Mouse (Mus musculus): ENCODE results near the gene Cabp4. TPM values are rescaled to one million over a fixed set of nuclear protein-coding genes. Genes with fewer than 3 reads are reported as not detected.
A peak's percentile ranks its signal among the peaks of the same experiment; 100 is the strongest.

Cabp4 gene
- polyA plus RNA-seq, 1 experiment = 0.51 TPM

DNA sequence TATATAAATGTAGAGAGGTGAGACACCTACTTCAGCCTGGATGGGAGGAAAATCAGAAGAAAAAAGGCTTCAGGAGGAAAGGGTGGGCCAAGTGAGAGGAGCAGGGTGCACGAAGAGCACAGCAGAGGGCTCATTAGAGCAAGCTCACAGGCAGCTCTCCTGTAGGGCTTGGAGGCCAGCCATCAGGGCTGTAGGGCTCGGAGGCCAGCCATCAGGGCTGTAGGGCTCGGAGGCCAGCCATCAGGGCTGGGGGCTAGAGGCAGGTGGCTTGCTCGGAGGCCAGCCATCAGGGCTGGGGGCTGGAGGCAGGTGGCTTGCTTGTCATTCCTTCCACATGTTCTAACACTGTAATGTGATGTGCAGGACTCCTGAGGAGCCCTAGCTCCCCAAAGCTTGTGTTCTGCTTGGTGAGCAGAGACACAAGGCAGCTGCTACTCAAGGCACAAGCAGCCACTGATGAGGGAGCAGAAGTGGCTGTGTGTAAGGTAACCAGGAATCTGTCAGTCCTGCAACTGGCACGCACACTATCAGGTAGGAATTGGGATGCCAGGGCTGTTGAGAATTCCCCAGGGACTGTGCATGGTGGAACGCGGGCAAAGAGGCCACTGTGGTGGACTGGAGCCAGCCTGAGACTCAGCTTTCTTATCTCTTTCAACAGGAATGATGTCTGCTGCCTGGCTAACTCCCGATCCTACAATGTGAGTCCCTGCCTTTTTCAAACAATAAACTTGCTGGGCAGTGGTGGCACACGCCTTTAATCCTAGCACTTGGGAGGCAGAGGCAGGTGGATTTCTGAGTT is 23.0 kb upstream of the Cabp4 start:
- Histone ChIP-seq H3K27me3 (replicated peaks) (no peaks in the 10 kb centered on the region), H3K36me3 (replicated peaks; ENCODE audit: low read length) (peaks cover 3% of the 10 kb centered on the region), H3K9me3 (no peaks in the 10 kb centered on the region), H3K4me3 (replicated peaks) (peak overlapping the region; percentile 24), H3K4me1 (peaks cover 84% of the 10 kb centered on the region)
- TF ChIP-seq GATA1 (IDR thresholded peaks at IDR 0.05; ENCODE audit: borderline replicate concordance, low read length) (no peak), FLI1 (IDR thresholded peaks at IDR 0.05; ENCODE audit: low read length) (no peak)

DNA sequence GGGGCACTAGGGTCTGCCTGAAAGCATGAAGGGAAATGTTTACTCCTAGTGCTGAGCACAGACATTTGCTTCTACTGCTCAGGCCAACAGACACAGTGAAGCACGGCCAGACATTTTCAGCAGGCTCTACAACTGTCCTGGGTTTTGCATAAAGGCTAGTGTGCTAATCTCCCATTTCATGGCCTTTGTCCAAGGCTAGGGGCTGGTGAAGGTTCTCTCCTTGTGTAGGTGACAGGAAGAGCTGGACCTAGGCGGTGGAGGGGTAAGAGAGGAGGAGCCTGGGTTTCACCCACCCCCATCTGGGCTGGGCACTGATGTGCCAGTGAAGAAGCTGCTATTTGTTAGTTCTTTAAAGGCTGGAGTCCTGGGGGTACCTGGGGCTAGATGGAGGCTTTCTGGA is 20.9 kb upstream of the Cabp4 start:
- Histone ChIP-seq H3K27me3 (replicated peaks) (no peaks in the 10 kb centered on the region), H3K4me1 (peaks cover 72% of the 10 kb centered on the region), H3K9me3 (no peaks in the 10 kb centered on the region), H3K4me3 (replicated peaks) (no peak overlapping the region), H3K36me3 (replicated peaks; ENCODE audit: low read length) (peaks cover 23% of the 10 kb centered on the region)
- TF ChIP-seq GATA1 (IDR thresholded peaks at IDR 0.05; ENCODE audit: borderline replicate concordance, low read length) (no peak), FLI1 (IDR thresholded peaks at IDR 0.05; ENCODE audit: low read length) (no peak)

GRCm38 (mm10) chr19:4164100-4164499 is 20.3 kb upstream of the Cabp4 start:
- no peaks in the 10 kb centered on the region for H3K9me3 ChIP-seq
- peaks cover 75% of the 10 kb centered on the region for H3K4me1 ChIP-seq
- H3K36me3 ChIP-seq (replicated peaks; ENCODE audit: low read length) = peaks cover 29% of the 10 kb centered on the region
- H3K4me3 ChIP-seq (replicated peaks) = no peak overlapping the region
- TF ChIP-seq GATA1 (IDR thresholded peaks at IDR 0.05; ENCODE audit: borderline replicate concordance, low read length) (no peak), FLI1 (IDR thresholded peaks at IDR 0.05; ENCODE audit: low read length) (no peak)
- H3K27me3 ChIP-seq (replicated peaks) = no peaks in the 10 kb centered on the region

DNA sequence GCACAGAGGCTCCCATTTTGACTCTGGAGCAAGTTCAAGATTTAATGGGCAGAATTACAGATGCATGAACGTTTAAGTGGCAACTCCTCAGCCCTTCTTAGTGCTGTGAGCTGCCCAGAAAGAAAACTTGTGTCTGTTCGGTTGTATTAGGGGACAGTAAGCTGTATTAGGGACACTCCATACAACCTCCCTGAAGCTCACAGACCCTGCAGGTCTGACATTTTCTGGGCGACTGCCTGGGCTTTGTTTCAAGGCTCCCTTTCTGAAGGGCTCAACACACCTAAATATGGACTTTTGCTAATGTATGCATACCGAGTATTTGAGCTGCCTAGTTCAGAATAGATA is 19.7 kb upstream of the Cabp4 start:
- TF ChIP-seq GATA1 (IDR thresholded peaks at IDR 0.05; ENCODE audit: borderline replicate concordance, low read length) = no peak
- TF ChIP-seq FLI1 (IDR thresholded peaks at IDR 0.05; ENCODE audit: low read length) = no peak
- Histone ChIP-seq H3K36me3 (replicated peaks; ENCODE audit: low read length) (peaks cover 35% of the 10 kb centered on the region), H3K4me3 (replicated peaks) (peak overlapping the region; percentile 94), H3K9me3 (no peaks in the 10 kb centered on the region), H3K4me1 (peaks cover 79% of the 10 kb centered on the region), H3K27me3 (replicated peaks) (no peaks in the 10 kb centered on the region)

DNA sequence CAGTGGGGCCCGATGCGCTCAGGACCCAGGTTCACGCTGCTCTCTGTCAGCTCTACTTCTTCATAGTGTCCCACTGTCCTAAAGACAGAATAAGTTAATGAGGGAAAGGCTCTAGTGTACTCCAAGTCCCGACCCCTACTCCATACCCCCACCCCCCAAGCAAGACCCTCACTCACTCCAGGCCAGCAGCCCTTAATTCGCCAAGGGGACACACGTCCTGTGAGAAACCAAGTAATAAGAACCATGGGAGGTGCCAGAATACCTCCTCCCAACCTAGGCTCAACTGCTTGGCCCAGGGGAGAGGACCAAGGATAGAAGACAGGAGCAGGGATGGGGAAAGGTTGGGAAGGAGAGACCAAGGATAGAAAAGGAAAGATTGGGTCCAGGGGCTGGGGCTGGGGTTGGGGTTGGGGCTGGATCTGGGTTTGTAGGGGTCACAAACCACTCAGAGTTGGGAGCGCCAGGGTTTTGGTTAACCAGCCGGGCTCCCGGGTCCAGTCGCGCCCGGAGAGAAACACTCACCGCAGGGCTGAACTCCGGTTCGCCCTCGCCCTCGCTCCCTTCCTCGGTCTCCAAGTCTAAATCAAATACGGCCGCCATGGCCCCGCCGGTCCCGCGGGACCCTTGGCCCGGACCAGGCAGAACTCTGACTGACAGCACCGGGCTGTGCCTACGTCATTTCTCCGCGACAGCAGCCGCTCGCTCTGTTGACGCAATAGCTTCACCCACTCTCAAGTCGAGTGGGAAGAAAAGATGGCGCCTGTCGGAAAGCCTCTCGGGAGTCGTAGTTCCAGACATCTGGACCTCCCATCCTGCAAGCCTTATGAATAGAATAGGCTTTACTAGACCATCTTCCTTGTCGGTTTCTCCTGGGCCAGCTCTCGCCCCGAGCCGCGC is 19.1 kb upstream of the Cabp4 start, which contains the start of gene Rps6kb2:
Gene Rps6kb2 (minus strand): TSS at position 709 of the 897 bp plus-strand sequence.
- TF ChIP-seq FLI1 (IDR thresholded peaks at IDR 0.05; ENCODE audit: low read length) (no peak), GATA1 (IDR thresholded peaks at IDR 0.05; ENCODE audit: borderline replicate concordance, low read length) (no peak)
- Histone ChIP-seq H3K36me3 (replicated peaks; ENCODE audit: low read length) (peaks cover 41% of the 10 kb centered on the region), H3K4me1 (peaks cover 77% of the 10 kb centered on the region), H3K4me3 (replicated peaks) (peak within 1 kb of the TSS; percentile 94), H3K9me3 (no peaks in the 10 kb centered on the region), H3K27me3 (replicated peaks) (no peaks in the 10 kb centered on the region)

GRCm38 (mm10) chr19:4159049-4159448 is 15.2 kb upstream of the Cabp4 start:
- Histone ChIP-seq H3K9me3 (no peaks in the 10 kb centered on the region), H3K4me1 (peaks cover 76% of the 10 kb centered on the region), H3K4me3 (replicated peaks) (no peak overlapping the region), H3K27me3 (replicated peaks) (no peaks in the 10 kb centered on the region), H3K36me3 (replicated peaks; ENCODE audit: low read length) (peaks cover 78% of the 10 kb centered on the region)
- TF ChIP-seq FLI1 (IDR thresholded peaks at IDR 0.05; ENCODE audit: low read length) (no peak), GATA1 (IDR thresholded peaks at IDR 0.05; ENCODE audit: borderline replicate concordance, low read length) (no peak)

DNA sequence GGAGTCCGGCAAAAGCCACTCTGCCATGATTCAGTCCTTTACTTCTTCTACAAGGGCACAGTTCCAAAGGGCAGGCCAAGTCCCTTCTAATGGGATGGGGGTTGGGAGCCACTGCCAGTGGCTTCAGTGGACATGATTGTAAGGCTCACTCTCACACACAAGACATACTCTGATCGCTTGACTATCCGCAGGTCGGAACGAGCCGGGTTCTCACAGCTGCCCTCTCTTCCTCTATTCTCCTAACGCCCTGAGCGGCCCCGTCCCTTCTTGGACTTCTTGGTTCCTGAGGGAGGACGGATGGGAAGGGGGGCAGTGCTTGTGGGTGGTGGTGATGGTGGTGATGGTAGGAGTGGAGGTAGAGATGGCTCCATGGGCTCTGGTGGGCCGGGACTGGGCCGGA is 12.9 kb upstream of the Cabp4 start:
- H3K4me1 ChIP-seq = peaks cover 82% of the 10 kb centered on the region

GRCm38 (mm10) chr19:4156073-4156579 is 12.3 kb upstream of the Cabp4 start:
- H3K4me1 ChIP-seq = peaks cover 85% of the 10 kb centered on the region
- H3K4me3 ChIP-seq (replicated peaks) = no peak overlapping the region
- H3K36me3 ChIP-seq (replicated peaks; ENCODE audit: low read length) = peaks cover 97% of the 10 kb centered on the region
- H3K9me3 ChIP-seq = no peaks in the 10 kb centered on the region
- no peaks in the 10 kb centered on the region for H3K27me3 ChIP-seq (replicated peaks)
- no peak for TF ChIP-seq FLI1 (IDR thresholded peaks at IDR 0.05; ENCODE audit: low read length)
- no peak for TF ChIP-seq GATA1 (IDR thresholded peaks at IDR 0.05; ENCODE audit: borderline replicate concordance, low read length)

More for the DNA sequence above, 12.9 kb upstream of the Cabp4 start:
- Histone ChIP-seq H3K36me3 (replicated peaks; ENCODE audit: low read length) (peaks cover 97% of the 10 kb centered on the region), H3K9me3 (no peaks in the 10 kb centered on the region), H3K27me3 (replicated peaks) (no peaks in the 10 kb centered on the region), H3K4me3 (replicated peaks) (no peak overlapping the region)
- no peak for TF ChIP-seq FLI1 (IDR thresholded peaks at IDR 0.05; ENCODE audit: low read length)
- no peak for TF ChIP-seq GATA1 (IDR thresholded peaks at IDR 0.05; ENCODE audit: borderline replicate concordance, low read length)

- Histone ChIP-seq H3K9me3 (no peaks in the 10 kb centered on the region), H3K4me3 (replicated peaks) (peak overlapping the region; percentile 81), H3K4me1 (peaks cover 87% of the 10 kb centered on the region), H3K27me3 (replicated peaks) (no peaks in the 10 kb centered on the region), H3K36me3 (replicated peaks; ENCODE audit: low read length) (peaks cover 97% of the 10 kb centered on the region)
- TF ChIP-seq FLI1 (IDR thresholded peaks at IDR 0.05; ENCODE audit: low read length) (no peak), GATA1 (IDR thresholded peaks at IDR 0.05; ENCODE audit: borderline replicate concordance, low read length) (no peak)
Observed at GRCm38 (mm10) chr19:4155223-4156072, 11.6 kb upstream of the Cabp4 start.
